Mouse (Mus musculus): ENCODE data around the gene Gnpat. TPM values are rescaled to one million over a fixed set of nuclear protein-coding genes. Genes with fewer than 3 reads are reported as not detected.

Gnpat gene
- polyA plus RNA-seq (2015; fragmentation: Nextera tagmentation; extraction: Ambion mirVana), result 41.8 and 43.5 TPM in 2 replicates

GRCm38 (mm10) chr8:124862321-124863162, at the start of gene Gnpat, which contains the start of gene 2810004N23Rik:
Gnpat (plus strand) TSS chr8:124863033.
2810004N23Rik (minus strand) TSS chr8:124863120.

GRCm38 (mm10) chr8:124897386-124898250, 34.8 kb downstream of the Gnpat start, which contains the start of the genes Exoc8 and Sprtn:
Exoc8 (minus strand) TSS chr8:124897705.
Sprtn (plus strand) TSS chr8:124897886.

Other genes with a start within 250 kb of the Gnpat start
- 20.8 and 20.9 TPM in 2 replicates for gene 2310022B05Rik, start 199.7 kb upstream of the Gnpat start, polyA plus RNA-seq (2015; fragmentation: Nextera tagmentation; extraction: Ambion mirVana)
- 19.3 and 19.8 TPM in 2 replicates for gene Ttc13, start 141.1 kb upstream of the Gnpat start, polyA plus RNA-seq (2015; fragmentation: Nextera tagmentation; extraction: Ambion mirVana)
- gene Arv1, start 140.9 kb upstream of the Gnpat start, polyA plus RNA-seq (2015; fragmentation: Nextera tagmentation; extraction: Ambion mirVana), result 10.5 and 12.5 TPM in 2 replicates
- 0.43 and 0.62 TPM in 2 replicates for gene Fam89a, start 111.2 kb upstream of the Gnpat start, polyA plus RNA-seq (2015; fragmentation: Nextera tagmentation; extraction: Ambion mirVana)
- gene Trim67, start 69.9 kb upstream of the Gnpat start, polyA plus RNA-seq (2015; fragmentation: Nextera tagmentation; extraction: Ambion mirVana), result not detected in 2 replicates
- gene 2810004N23Rik, start 87 bp downstream of the Gnpat start, polyA plus RNA-seq (2015; fragmentation: Nextera tagmentation; extraction: Ambion mirVana), result 25.1 and 26.6 TPM in 2 replicates
- gene Exoc8, start 34.7 kb downstream of the Gnpat start, polyA plus RNA-seq (2015; fragmentation: Nextera tagmentation; extraction: Ambion mirVana), result 5.1 and 5.8 TPM in 2 replicates
- gene Sprtn, start 34.9 kb downstream of the Gnpat start, polyA plus RNA-seq (2015; fragmentation: Nextera tagmentation; extraction: Ambion mirVana), result 7.4 and 7.9 TPM in 2 replicates
- gene Egln1, start 86.3 kb downstream of the Gnpat start, polyA plus RNA-seq (2015; fragmentation: Nextera tagmentation; extraction: Ambion mirVana), result 4.8 and 6.2 TPM in 2 replicates
- 47.4 and 51.0 TPM in 2 replicates for gene Tsnax, start 150.0 kb downstream of the Gnpat start, polyA plus RNA-seq (2015; fragmentation: Nextera tagmentation; extraction: Ambion mirVana)
- 0.89 and 1.2 TPM in 2 replicates for gene Disc1, start 191.2 kb downstream of the Gnpat start, polyA plus RNA-seq (2015; fragmentation: Nextera tagmentation; extraction: Ambion mirVana)

Data from spleen, postnatal 0 days (tissue).